Mouse (Mus musculus) erythroblast, embryonic 14.5 days (primary cell): ENCODE measurements around the gene Ifrd2.

ENCODE experiments used
- GATA1 ChIP-seq: IDR thresholded peaks from 2 replicates; pipeline ENCODE4 v1.6.1; 2012; ENCODE audit warnings: low read length, inconsistent platforms, mixed read lengths
- TAL1 ChIP-seq: IDR thresholded peaks from 3 replicates; pipeline ENCODE4 v1.6.1; 2012; ENCODE audit warnings: low read length, inconsistent platforms, mixed read lengths

- TF ChIP-seq GATA1: no peak
- no peak for TF ChIP-seq TAL1
Observed at GRCm38 (mm10) chr9:107539940-107540339, 47.5 kb upstream of the Ifrd2 start.
